Mouse (Mus musculus): Measurements from ENCODE around the gene Atp6v1e1.

GRCm38 (mm10) chr6:120819294-120819693, 3.3 kb downstream of the Atp6v1e1 start:
- TF ChIP-seq CTCF (conservative IDR thresholded peaks at IDR 0.05 in 1 of 2, IDR thresholded peaks at IDR 0.05 in 1 of 2; ENCODE audit: low read depth in 2 of 2, low read length in 2 of 2) (no peak), ZNF384 (IDR thresholded peaks at IDR 0.05; ENCODE audit: low read depth, low read length) (no peak), MAX (IDR thresholded peaks at IDR 0.05; ENCODE audit: low read length) (no peak), SIN3A (IDR thresholded peaks at IDR 0.05; ENCODE audit: low read length) (0 out of 2 replicates have a peak, but pooled peaks have one; percentile 42), RAD21 (IDR thresholded peaks at IDR 0.05; ENCODE audit: low read depth, low read length) (no peak), EP300 (IDR thresholded peaks at IDR 0.05; ENCODE audit: low read length) (peak; percentile 67), POLR2A (IDR thresholded peaks at IDR 0.05; ENCODE audit: low read depth, low read length) (no peak), CHD1 (IDR thresholded peaks at IDR 0.05; ENCODE audit: low read depth, low read length) (no peak), TCF12 (IDR thresholded peaks at IDR 0.05; ENCODE audit: low read depth, low read length) (no peak), MXI1 (IDR thresholded peaks at IDR 0.05; ENCODE audit: low read depth, low read length) (no peak), SMC3 (IDR thresholded peaks at IDR 0.05; ENCODE audit: low read depth, low read length) (no peak)

All from CH12.LX (cell line).